Mouse (Mus musculus) forebrain, postnatal 0 days (tissue): ENCODE data around the gene Rtraf. TPM values are rescaled to one million over a fixed set of nuclear protein-coding genes. Genes with fewer than 3 reads are reported as not detected.

Source experiments
- ATAC-seq: fragments of 200-750 bp; cut with Nextera tagmentation; 2 replicates; pipeline ENCODE4 v1.8.0; 2017; ENCODE audit warnings: mild to moderate bottlenecking, moderate library complexity
- DNase-seq: peaks from one replicate; pipeline ENCODE4 v3.0.0-alpha.2; 2015
- H3K27ac ChIP-seq: fragments of 300-500 bp; sonication (generic); 2 replicates; pipeline ENCODE4 v1.5.1; 2014; ENCODE audit warnings: low read depth, mild to moderate bottlenecking, antibody characterized with exemption, low read length, moderate library complexity, mixed read lengths
- H3K27me3 ChIP-seq: fragments of 300-500 bp; sonication (generic); 2 replicates; pipeline ENCODE4 v1.6.1; 2014; ENCODE audit warnings: mild to moderate bottlenecking, low read length, mixed read lengths; ENCODE audit not compliant: insufficient read depth
- H3K36me3 ChIP-seq: fragments of 300-500 bp; sonication (generic); 2 replicates; pipeline ENCODE4 v1.6.1; 2014; ENCODE audit warnings: mild to moderate bottlenecking, moderate library complexity; ENCODE audit not compliant: insufficient read depth
- H3K4me1 ChIP-seq: fragments of 300-500 bp; sonication (generic); 2 replicates; pipeline ENCODE4 v1.6.1; 2014; ENCODE audit warnings: antibody characterized with exemption; ENCODE audit not compliant: insufficient read depth
- H3K4me2 ChIP-seq: fragments of 300-500 bp; sonication (generic); 2 replicates; pipeline ENCODE4 v1.6.1; 2014; ENCODE audit warnings: low read depth, mild to moderate bottlenecking, moderate library complexity
- H3K4me3 ChIP-seq: fragments of 300-500 bp; sonication (generic); 2 replicates; pipeline ENCODE4 v1.5.1; 2014; ENCODE audit warnings: low read depth, low read length, mixed read lengths
- H3K9ac ChIP-seq: fragments of 300-500 bp; sonication (generic); 2 replicates; pipeline ENCODE4 v1.6.1; 2014; ENCODE audit warnings: mild to moderate bottlenecking
- H3K9me3 ChIP-seq: fragments of 300-500 bp; sonication (generic); 2 replicates; pipeline ENCODE4 v1.6.1; 2016; ENCODE audit warnings: low read length
- CTCF ChIP-seq: sonication (generic); IDR thresholded peaks from 2 replicates; pipeline ENCODE4 v1.5.1; 2016; ENCODE audit warnings: antibody characterized with exemption, control low read depth, low read depth
- WGBS: fragments of 180-500 bp; shearing (Covaris S2); extraction: QIAGEN DNeasy Blood & Tissue Kit; methylation state at CpG from one replicate; pipeline ENCODE4 v1.1.7; 2014; 5-methylcytosine and 5-hydroxymethylcytosine counted together
- polyA plus RNA-seq: library from polyadenylated mRNA; unstranded; fragments of >200 nt; fragmentation: Nextera tagmentation; extraction: Ambion mirVana; gene quantifications from 2 replicates; pipeline ENCODE4 v1.2.1, GENCODE M21; 2015
- total RNA-seq: library from RNA; depleted of rRNA; stranded (reverse); fragments of >200 nt; gene quantifications from 2 replicates; pipeline ENCODE4 v1.2.3, GENCODE M21; 2014

Gene Rtraf
- total and polyA plus RNA-seq, 2 experiments from 2014 or later, result 95.1 to 153 TPM

DNA sequence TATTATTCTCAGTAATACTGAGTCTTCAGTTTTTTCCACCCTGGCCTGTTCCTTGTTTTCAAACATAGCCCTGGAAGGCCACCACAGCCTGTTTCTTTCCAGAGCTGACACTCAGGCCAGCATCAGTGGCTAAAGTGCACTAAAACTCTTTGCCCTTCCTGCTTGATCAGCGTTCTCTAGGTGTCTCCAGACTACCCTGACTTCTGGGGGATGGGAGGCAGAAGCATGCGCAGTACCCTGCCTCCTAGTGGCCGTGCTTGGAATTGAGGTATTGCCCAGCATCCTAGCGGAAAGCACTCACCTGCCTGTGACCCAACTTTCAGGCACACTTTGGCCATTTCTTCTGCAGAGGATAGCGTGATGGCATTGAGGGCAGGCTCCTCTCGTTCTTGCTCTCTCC is 46.7 kb downstream of the Rtraf start:
- Histone ChIP-seq H3K4me1 (no peaks in the 10 kb centered on the region), H3K36me3 (no peaks in the 10 kb centered on the region), H3K27ac (no peak overlapping the region), H3K27me3 (no peaks in the 10 kb centered on the region), H3K4me3 (no peak overlapping the region), H3K9ac (no peak overlapping the region), H3K4me2 (no peak overlapping the region), H3K9me3 (no peaks in the 10 kb centered on the region)
- peak; percentile 61 for TF ChIP-seq CTCF
- DNase-seq, result no peak
- WGBS, result 49% methylated on average over 6 of the region's 6 CpGs
- no peak for ATAC-seq

DNA sequence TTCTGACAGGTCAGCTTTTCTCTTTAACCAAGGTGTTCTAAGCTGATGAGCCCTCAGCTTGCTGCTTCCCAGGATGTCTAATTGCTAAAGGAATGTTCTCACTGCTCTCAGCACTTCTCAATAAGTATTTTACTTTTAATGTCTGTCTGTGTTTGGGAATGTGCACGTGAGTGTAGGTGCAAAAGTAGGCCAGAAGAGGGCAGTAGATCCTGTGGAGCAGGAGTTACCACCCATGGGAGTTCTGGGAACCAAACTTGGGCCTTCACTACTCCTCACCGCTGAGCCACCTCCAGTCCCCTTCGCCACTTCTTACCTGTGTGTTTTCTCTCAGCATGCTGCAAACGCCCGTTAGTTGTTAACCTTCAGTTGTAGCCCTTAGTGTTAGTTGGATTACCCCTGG is 47.4 kb downstream of the Rtraf start:
- H3K9me3 ChIP-seq, result no peaks in the 10 kb centered on the region
- WGBS, result 97% methylated on average over 5 of the region's 5 CpGs
- no peak overlapping the region for H3K9ac ChIP-seq
- ATAC-seq, result no peak
- no peak overlapping the region for H3K4me3 ChIP-seq
- H3K27me3 ChIP-seq, result no peaks in the 10 kb centered on the region
- no peak overlapping the region for H3K27ac ChIP-seq
- DNase-seq, result no peak
- no peak overlapping the region for H3K4me2 ChIP-seq
- TF ChIP-seq CTCF, result 0 out of 2 replicates have a peak, but pooled peaks have one; percentile 16
- H3K4me1 ChIP-seq, result no peaks in the 10 kb centered on the region
- no peaks in the 10 kb centered on the region for H3K36me3 ChIP-seq

DNA sequence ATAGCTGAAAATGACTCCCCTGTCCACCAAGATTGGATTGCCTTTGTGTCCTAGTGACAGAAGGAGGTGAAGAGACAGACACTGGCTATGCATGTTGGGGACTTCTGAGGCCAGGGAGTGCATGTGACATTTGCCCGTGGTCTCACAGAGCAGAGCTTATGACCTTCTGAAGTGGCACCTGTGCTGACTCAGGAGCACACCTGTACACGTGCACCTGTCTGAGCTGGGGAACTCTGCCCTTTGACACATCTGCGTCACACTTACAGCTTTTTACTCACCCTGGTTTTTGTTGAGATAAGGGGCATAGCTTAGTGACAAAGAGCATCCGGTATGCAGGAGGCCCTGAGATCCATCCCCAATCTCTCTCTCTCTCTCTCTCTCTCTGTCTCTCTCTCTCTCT is 48.1 kb downstream of the Rtraf start:
- H3K27me3 ChIP-seq, result no peaks in the 10 kb centered on the region
- no peak overlapping the region for H3K9ac ChIP-seq
- no peaks in the 10 kb centered on the region for H3K36me3 ChIP-seq
- H3K27ac ChIP-seq, result no peak overlapping the region
- TF ChIP-seq CTCF, result no peak
- ATAC-seq (no peak), DNase-seq (no peak)
- no peaks in the 10 kb centered on the region for H3K9me3 ChIP-seq
- WGBS, result 97% methylated on average over 4 of the region's 4 CpGs
- H3K4me3 ChIP-seq, result no peak overlapping the region
- H3K4me2 ChIP-seq, result no peak overlapping the region
- H3K4me1 ChIP-seq, result no peaks in the 10 kb centered on the region

DNA sequence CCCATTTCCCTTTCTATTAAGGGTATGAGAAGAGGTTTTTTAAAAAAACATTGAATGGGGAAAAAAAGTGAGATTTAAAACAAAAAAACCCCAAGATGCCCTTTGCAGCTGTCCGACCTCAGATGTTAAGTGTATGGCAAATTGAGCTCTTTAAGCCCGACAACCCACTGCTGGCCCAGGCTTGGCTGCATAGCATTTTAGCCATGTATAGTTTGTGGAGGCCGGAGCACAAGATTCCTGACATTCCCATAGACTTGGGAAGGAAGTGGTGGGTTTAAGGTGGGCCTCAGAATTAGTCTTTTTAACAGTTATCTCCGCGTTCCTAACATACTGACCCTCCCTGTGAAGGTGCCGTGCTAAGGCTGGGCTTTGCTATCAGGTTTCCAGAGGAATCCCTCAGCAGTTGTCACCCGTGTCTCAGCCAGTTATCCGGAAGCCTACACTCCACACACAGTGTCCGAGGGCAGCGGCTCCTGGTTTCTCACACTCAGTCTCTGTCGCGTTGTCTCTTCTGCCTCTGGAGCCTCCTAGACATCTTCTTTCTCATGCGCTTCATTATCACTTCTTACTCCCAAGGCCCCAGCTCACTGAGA is 49.5 kb downstream of the Rtraf start:
- Histone ChIP-seq H3K4me1 (no peaks in the 10 kb centered on the region), H3K36me3 (no peaks in the 10 kb centered on the region), H3K9ac (no peak overlapping the region), H3K9me3 (no peaks in the 10 kb centered on the region), H3K4me2 (no peak overlapping the region), H3K27me3 (no peaks in the 10 kb centered on the region), H3K4me3 (no peak overlapping the region), H3K27ac (no peak overlapping the region)
- no peak for DNase-seq
- WGBS, result 86% methylated on average over 13 of the region's 13 CpGs
- no peak for ATAC-seq
- TF ChIP-seq CTCF, result no peak

DNA sequence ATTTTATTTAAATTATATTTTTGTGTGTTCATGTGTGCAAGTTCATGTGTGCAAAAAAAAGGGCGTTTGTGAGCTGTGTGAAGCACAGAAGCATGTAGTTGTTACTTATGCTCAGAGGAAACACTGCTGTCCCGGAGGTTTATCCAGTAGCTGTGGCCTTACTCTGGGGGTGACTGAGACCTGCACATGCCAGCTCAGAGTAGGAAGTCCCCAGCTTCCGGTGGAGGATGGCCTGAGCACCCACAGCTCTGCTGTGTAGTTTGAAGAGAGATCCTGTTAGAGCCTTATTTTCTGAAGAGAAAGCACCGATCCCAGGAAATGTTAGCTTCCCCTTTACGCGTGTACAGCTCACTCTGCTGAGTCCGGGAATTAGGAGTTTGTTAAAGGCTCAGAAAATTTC is 52.5 kb downstream of the Rtraf start:
- Histone ChIP-seq H3K4me2 (no peak overlapping the region), H3K36me3 (no peaks in the 10 kb centered on the region), H3K9me3 (no peaks in the 10 kb centered on the region), H3K9ac (no peak overlapping the region), H3K4me3 (no peak overlapping the region), H3K27ac (no peak overlapping the region), H3K27me3 (no peaks in the 10 kb centered on the region), H3K4me1 (no peaks in the 10 kb centered on the region)
- no peak for TF ChIP-seq CTCF
- WGBS, result 78% methylated on average over 7 of the region's 7 CpGs
- ATAC-seq (no peak), DNase-seq (no peak)

DNA sequence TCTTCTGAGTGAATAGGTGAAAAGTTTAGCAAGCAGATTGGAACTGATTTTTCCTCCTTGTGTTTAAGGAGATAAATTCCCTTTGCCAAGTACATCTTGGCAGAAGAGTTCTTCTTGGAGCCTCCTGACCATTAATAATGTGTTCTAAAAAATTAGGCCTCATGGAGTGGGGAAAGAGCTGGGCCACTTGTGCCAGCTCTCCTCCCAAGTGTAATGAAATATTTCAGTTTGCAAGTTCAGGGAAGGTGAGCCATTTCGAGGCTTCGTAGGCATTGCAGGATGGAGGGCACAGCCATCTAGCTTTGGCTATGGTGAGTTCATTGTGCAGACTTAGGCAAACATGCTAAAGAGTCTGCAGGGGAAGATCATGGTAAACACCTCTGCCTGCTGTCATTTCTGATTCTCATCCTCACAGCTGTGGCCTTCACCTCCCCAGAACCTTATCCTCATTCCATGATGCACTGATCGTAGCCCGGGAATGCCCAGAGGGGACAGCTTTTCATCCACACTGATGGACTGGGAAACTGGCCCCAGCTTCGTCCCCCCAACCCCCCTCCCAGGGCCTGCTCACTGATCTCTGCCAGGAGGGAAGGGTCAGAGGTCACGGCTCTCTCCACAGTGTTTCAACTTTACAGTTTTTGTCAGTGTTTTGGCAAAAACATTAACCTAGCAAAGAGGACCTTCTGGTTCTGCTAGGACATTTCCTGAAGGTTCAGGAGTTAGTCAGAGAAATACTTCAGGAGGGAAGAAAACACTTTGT is 54.0 kb downstream of the Rtraf start:
- Histone ChIP-seq H3K9ac (no peak overlapping the region), H3K4me2 (no peak overlapping the region), H3K36me3 (no peaks in the 10 kb centered on the region), H3K4me3 (no peak overlapping the region), H3K27me3 (no peaks in the 10 kb centered on the region), H3K9me3 (no peaks in the 10 kb centered on the region), H3K4me1 (no peaks in the 10 kb centered on the region), H3K27ac (no peak overlapping the region)
- 52% methylated on average over 6 of the region's 6 CpGs for WGBS
- DNase-seq (no peak), ATAC-seq (no peak)
- no peak for TF ChIP-seq CTCF

DNA sequence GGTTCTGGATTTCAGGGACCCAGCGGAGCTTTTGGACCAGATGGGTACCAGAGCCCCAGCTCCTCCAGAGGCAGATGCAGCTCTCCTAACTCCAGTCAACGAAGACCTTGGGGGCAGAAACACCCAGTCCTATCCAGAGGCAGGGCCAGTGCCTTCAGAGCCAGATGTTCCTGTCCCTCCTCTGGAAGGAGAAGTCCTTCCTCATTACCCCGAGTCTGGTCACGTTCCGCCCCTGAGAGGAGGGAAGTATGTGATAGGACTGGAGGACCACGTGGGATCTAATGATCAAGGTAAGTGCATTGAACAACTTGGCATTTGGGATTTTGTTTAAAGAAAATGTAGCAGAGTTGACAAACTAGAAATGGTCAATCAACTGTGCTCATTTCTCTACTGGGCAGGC is 55.0 kb downstream of the Rtraf start:
- no peaks in the 10 kb centered on the region for H3K36me3 ChIP-seq
- H3K27ac ChIP-seq, result no peak overlapping the region
- DNase-seq (no peak), ATAC-seq (no peak)
- H3K9me3 ChIP-seq, result no peaks in the 10 kb centered on the region
- TF ChIP-seq CTCF, result no peak
- 96% methylated on average over 6 of the region's 6 CpGs for WGBS
- no peak overlapping the region for H3K9ac ChIP-seq
- H3K27me3 ChIP-seq, result no peaks in the 10 kb centered on the region
- H3K4me3 ChIP-seq, result no peak overlapping the region
- no peaks in the 10 kb centered on the region for H3K4me1 ChIP-seq
- no peak overlapping the region for H3K4me2 ChIP-seq
